Mouse (Mus musculus) layer of hippocampus, postnatal 25 days (tissue): ENCODE results near the gene Olfr609. TPM values are rescaled to one million over a fixed set of nuclear protein-coding genes. Genes with fewer than 3 reads are reported as not detected.
"Not testable (repeated sequence)": the region's sequence is repeated elsewhere in the genome, so short reads cannot be mapped to it uniquely, and the experiment has no call there.

ENCODE experiments used
- DNase-seq, 2 experiments: peaks; one replicate each; pipeline ENCODE4 v3.0.0; 2022; ENCODE audit warnings: mixed read lengths in 2 of 2, low spot score in 1 of 2; ENCODE audit errors: extremely low spot score in 1 of 2
- total RNA-seq, 2 experiments: library from RNA; stranded (reverse); gene quantifications; 2 replicates each; pipeline ENCODE4 v1.2.3; 2021

The Olfr609 gene
- not detected for total RNA-seq

DNA sequence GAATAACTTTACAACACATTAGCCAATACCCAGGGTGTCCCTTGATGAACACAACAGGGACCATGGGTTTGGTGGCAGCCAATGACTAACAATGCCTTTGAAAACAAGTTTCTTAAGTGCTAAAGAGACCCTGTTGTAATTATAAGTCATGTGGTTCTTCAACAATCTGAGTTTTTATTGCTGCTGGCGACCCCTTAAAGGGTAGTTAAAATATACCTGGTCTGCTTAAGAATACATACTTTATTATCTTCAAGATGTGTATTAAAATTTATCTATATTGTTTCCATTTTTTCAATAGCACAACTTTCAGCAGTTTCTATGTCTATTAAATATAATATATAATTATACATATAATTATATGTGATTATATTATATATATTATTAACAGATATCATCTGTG is at the start of gene Olfr609:
TSS of gene Olfr609 (minus strand) at position 101 of the 400 bp plus-strand sequence.
- no peak for DNase-seq

GRCm38 (mm10) chr7:103542617-103543016 is 44.8 kb upstream of the Olfr609 start, which contains the start of gene Olfr612:
Gene Olfr612, minus strand, starts transcription at chr7:103542717.
- not testable (repeated sequence) for DNase-seq

DNA sequence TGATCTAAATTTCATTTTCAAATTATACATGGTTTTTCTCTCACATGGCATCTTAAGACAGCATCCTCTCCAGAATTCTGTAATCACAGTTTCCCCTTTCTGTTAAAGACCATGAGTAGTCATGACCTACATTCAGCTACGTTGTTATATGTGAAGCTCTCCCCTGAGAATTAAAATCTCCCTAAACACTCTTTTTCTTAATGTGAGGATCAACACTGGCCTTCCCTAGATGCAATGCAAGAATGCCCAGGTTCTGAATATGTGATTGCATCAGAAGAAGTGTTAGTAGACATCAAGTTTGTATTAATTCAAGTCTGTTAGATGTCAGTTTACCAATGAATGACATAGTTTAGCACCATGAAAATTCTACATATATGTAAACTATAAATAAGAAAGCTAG is 22.9 kb upstream of the Olfr609 start, which contains the start of gene Olfr611:
TSS of gene Olfr611 (minus strand) at position 101 of the 400 bp plus-strand sequence.
- not testable (repeated sequence) for DNase-seq

DNA sequence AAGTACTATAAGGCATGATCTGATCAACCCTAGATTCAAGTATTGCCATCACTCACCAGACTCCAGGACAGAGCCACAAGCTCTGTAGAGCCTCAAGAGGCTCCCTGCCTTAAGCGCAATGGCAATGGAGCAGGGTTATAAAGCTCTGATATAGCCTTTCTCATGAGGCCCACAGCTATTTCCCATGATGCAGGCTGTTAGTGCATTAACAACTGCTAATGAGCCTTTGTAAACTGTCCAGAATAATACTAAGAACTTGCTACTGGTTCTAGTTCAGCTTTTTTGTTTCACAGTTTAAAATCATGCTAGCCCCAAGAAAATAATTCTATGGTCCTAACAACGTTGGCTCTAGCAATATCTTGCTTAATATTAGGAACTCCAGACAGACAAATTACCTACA is 14.2 kb upstream of the Olfr609 start, which contains the start of gene Olfr610:
TSS of gene Olfr610 (minus strand) at position 101 of the 400 bp plus-strand sequence.
- DNase-seq: no peak

DNA sequence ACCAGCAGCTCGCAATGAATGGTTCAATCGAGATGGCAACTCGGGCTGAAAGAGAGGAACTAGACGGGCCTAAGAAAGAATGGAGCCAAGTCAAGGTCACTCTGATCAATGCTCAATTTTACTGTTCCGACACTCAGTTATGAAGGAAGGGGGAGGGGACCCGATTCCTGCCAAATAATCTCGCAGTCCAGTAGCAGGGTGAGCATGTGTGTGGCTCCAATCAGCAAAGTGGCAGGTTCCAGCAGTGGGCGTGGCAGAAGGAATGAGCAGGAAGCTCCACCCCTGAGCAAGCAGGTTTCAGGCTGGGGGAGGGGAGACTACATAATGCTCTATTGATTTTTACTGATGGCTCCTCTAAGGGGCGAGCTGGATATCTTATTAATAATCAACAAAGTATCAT is 20.8 kb downstream of the Olfr609 start:
- not testable (repeated sequence) for DNase-seq

DNA sequence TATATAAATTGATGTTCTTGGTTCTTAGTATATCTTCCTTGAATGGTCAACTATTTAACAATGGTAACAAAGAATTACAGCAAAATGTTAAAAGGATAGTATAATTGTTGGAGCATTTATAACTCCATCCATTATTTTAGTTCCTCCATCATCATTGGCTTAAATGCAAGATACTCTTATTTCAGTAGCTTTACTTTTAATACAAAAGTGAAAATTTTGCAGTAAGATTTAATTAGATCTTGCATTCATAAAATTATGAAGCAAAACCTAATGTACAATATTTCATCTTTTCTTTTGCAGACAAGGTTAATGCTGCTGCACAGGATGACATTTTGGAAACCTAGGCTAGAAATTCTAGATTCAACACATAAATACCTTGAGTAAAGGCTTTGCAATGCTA is 28.3 kb downstream of the Olfr609 start, which contains the start of gene Olfr608:
TSS of gene Olfr608 (plus strand) at position 301 of the 400 bp plus-strand sequence.
- no peak for DNase-seq

DNA sequence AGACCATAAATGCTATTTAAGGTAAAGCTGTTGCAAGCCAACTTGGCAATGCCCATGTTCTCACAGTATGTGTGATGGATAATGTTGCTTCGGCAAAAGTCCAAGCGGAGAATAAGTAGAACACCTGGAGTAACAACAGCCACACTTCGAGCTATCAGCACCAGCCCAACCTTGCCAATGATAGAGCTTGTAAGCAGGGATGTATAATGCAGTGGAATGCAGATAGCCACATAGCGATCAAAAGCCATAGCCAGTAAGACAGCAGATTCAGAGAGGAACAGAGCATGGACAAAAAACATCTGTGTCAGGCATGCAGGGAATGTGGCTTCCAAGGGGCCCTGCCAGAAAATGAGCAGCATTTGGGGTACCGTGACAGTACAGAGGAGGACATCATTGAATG is 37.3 kb downstream of the Olfr609 start:
- no peak for DNase-seq

- no peak for DNase-seq
These were observed 49.1 kb downstream of the Olfr609 start, which contains the start of gene Olfr606 for GRCm38 (mm10) chr7:103448746-103449145. Gene Olfr606, plus strand, starts transcription at chr7:103449046.

DNA sequence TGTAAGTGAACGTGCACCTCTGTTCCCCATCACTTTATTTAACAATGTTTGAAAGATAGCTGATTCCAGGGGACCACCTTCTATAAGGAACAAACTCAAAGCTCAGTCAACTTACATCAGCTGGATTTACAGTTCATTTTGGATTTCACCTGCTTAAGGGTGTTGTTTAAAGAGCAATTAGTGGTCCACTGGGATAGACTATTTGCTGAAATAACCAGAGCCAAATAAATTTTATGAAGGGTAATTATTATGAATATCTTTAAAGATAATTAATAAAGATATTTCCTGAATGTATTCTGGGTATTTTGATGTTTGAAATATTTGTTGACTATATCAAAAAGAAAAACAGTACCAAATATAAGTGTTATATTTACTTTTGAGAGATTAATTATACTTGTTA is 52.5 kb downstream of the Olfr609 start, which contains the start of gene Olfr605:
TSS of gene Olfr605 (minus strand) at position 101 of the 400 bp plus-strand sequence.
- no peak for DNase-seq

Other genes starting within 250 kb of the Olfr609 start
- gene Usp17ld, start 245.6 kb downstream of the Olfr609 start, total RNA-seq: not detected
- gene Olfr596, start 192.4 kb downstream of the Olfr609 start, total RNA-seq: not detected
- not detected for gene Olfr597, start 181.7 kb downstream of the Olfr609 start, total RNA-seq
- not detected for gene Olfr598, start 174.5 kb downstream of the Olfr609 start, total RNA-seq
- not detected for gene Olfr599, start 162.1 kb downstream of the Olfr609 start, total RNA-seq
- not detected for gene Olfr600, start 148.4 kb downstream of the Olfr609 start, total RNA-seq
- gene Olfr601, start 135.4 kb downstream of the Olfr609 start, total RNA-seq: not detected
- not detected for gene Olfr603, start 111.9 kb downstream of the Olfr609 start, total RNA-seq
- gene Usp17lc, start 83.0 kb downstream of the Olfr609 start, total RNA-seq: not detected
- gene Olfr605, start 52.6 kb downstream of the Olfr609 start, total RNA-seq: not detected
- gene Olfr606, start 49.0 kb downstream of the Olfr609 start, total RNA-seq: not detected
- not detected for gene Olfr607, start 33.9 kb downstream of the Olfr609 start, total RNA-seq
- gene Olfr608, start 28.2 kb downstream of the Olfr609 start, total RNA-seq: not detected
- not detected for gene Olfr610, start 14.1 kb upstream of the Olfr609 start, total RNA-seq
- gene Olfr611, start 22.8 kb upstream of the Olfr609 start, total RNA-seq: not detected
- gene Olfr612, start 44.7 kb upstream of the Olfr609 start, total RNA-seq: not detected
- gene Olfr613, start 50.0 kb upstream of the Olfr609 start, total RNA-seq: not detected
- gene Olfr615, start 58.0 kb upstream of the Olfr609 start, total RNA-seq: not detected
- gene Olfr616, start 71.1 kb upstream of the Olfr609 start, total RNA-seq: not detected
- gene Olfr617, start 75.0 kb upstream of the Olfr609 start, total RNA-seq: not detected
- not detected for gene Olfr618, start 92.0 kb upstream of the Olfr609 start, total RNA-seq
- not detected for gene Olfr619, start 102.5 kb upstream of the Olfr609 start, total RNA-seq
- gene Olfr620, start 114.5 kb upstream of the Olfr609 start, total RNA-seq: not detected
- gene Olfr622, start 144.6 kb upstream of the Olfr609 start, total RNA-seq: not detected
- gene Olfr623, start 165.6 kb upstream of the Olfr609 start, total RNA-seq: not detected
- gene Olfr624, start 173.1 kb upstream of the Olfr609 start, total RNA-seq: under 1 TPM in 1 of 2 experiments, not detected in 1; 0.05 TPM
- gene Olfr625-ps1, start 184.7 kb upstream of the Olfr609 start, total RNA-seq: not detected
- gene Olfr243, start 216.6 kb upstream of the Olfr609 start, total RNA-seq: not detected
- gene Olfr628, start 232.3 kb upstream of the Olfr609 start, total RNA-seq: not detected
- not detected for gene Olfr629, start 246.9 kb upstream of the Olfr609 start, total RNA-seq